18 mouse cellular contexts compared by ENCODE assay signal in genomic region chr9:34881750-34882149, GRCm38 (mm10).
DNase-seq lines count a peak whose midpoint lies in the region; ATAC-seq and TF ChIP-seq lines count a peak whose summit lies in the region.
"Had no signal": no experiment of that assay in that cellular context is flagged by ENCODE, and none has a peak within 500 bp of the region (broad histone marks: within the 10 kb centered on the region; RNA-seq: fewer than 3 reads in every experiment).

No protein-coding gene starts in this region.

- intact Hi-C loops in left cerebral cortex, postnatal 4 days (cut with DNase I), result no loop called here
- intact Hi-C loops in left cerebral cortex, adult 2 months (cut with DNase I), result no loop called here

- no peak overlapping the region for H3K4me3 ChIP-seq in cerebellum, adult 2 months (replicated peaks; ENCODE audit: insufficient read depth, low read depth, low read length)
- H3K4me3 ChIP-seq in left cerebral cortex, adult 2 months, result no peak overlapping the region
- H3K4me3 ChIP-seq in hindbrain, postnatal 0 days (ENCODE audit: low read length), result no peak overlapping the region
- H3K4me3 ChIP-seq: forebrain, embryonic 12.5 days; liver, embryonic 15.5 days had no signal

- ATAC-seq in hindbrain, postnatal 0 days, result 0 out of 2 replicates have a peak, but pooled peaks have one; percentile 46
- ATAC-seq: CD4-positive, CD25-positive, alpha-beta regulatory T cell, adult 4 months; inflammation-experienced regulatory T-cells, adult 6 months had no signal

- 14% methylated on average over 5 of the region's 5 CpGs for WGBS in cerebellum, adult 2 months
- 9% methylated on average over 5 of the region's 5 CpGs for WGBS in hindbrain, postnatal 0 days

- peak overlapping the region; percentile 73; the same call in 1 of the 2 replicates for H3K27ac ChIP-seq in cerebellum, adult 2 months (ENCODE audit: insufficient read depth, low read length)
- no peak overlapping the region for H3K27ac ChIP-seq in left cerebral cortex, adult 2 months
- no peak overlapping the region for H3K27ac ChIP-seq in hindbrain, postnatal 0 days
- H3K27ac ChIP-seq: forebrain, embryonic 12.5 days; kidney, postnatal 0 days; liver, embryonic 15.5 days had no signal

- TF ChIP-seq CTCF in cerebellum, adult 2 months (IDR thresholded peaks at IDR 0.05; ENCODE audit: borderline replicate concordance, insufficient read depth, low read depth, low read length), result no peak
- TF ChIP-seq CTCF in left cerebral cortex, adult 2 months (IDR thresholded peaks at IDR 0.05), result no peak
- no peak for TF ChIP-seq CTCF in hindbrain, postnatal 0 days (IDR thresholded peaks at IDR 0.05; ENCODE audit: low read depth)

- no peak for TF ChIP-seq POLR2A in cerebellum, adult 2 months (IDR thresholded peaks at IDR 0.05; ENCODE audit: borderline replicate concordance, insufficient read depth, low read length)

- no peaks in the 10 kb centered on the region for H3K27me3 ChIP-seq in cerebellum, adult 2 months (ENCODE audit: control insufficient read depth, insufficient read depth, low read length)
- no peaks in the 10 kb centered on the region for H3K27me3 ChIP-seq in hindbrain, postnatal 0 days (ENCODE audit: insufficient read depth, low read length)
- H3K27me3 ChIP-seq: forebrain, embryonic 12.5 days; liver, embryonic 15.5 days had no signal

- H3K4me1 ChIP-seq in cerebellum, adult 2 months (ENCODE audit: control insufficient read depth, insufficient read depth, low read length), result peaks cover 58% of the 10 kb centered on the region
- peaks cover 12% of the 10 kb centered on the region; the same call in 1 of the 2 replicates for H3K4me1 ChIP-seq in hindbrain, postnatal 0 days (ENCODE audit: insufficient read depth, low read length)
- H3K4me1 ChIP-seq: liver, embryonic 15.5 days had no signal

- no peak overlapping the region for H3K4me2 ChIP-seq in hindbrain, postnatal 0 days (ENCODE audit: low read depth, low read length)
- H3K4me2 ChIP-seq: forebrain, embryonic 12.5 days; heart, embryonic 11.5 days; liver, embryonic 15.5 days had no signal

- H3K36me3 ChIP-seq in hindbrain, postnatal 0 days (ENCODE audit: insufficient read depth, low read length), result no peaks in the 10 kb centered on the region
- H3K36me3 ChIP-seq: forebrain, embryonic 12.5 days; G1E; liver, embryonic 15.5 days had no signal

- H3K9me3 ChIP-seq in hindbrain, postnatal 0 days (ENCODE audit: low read length), result no peaks in the 10 kb centered on the region
- H3K9me3 ChIP-seq: forebrain, embryonic 12.5 days; G1E; liver, embryonic 15.5 days had no signal

- H3K9ac ChIP-seq in hindbrain, postnatal 0 days (replicated peaks; ENCODE audit: low read length), result no peak overlapping the region
- H3K9ac ChIP-seq: forebrain, embryonic 12.5 days; liver, embryonic 15.5 days had no signal

- DNase-seq in cerebellum, adult 2 months, result peak in 1 of 2 experiments; percentile 54
- DNase-seq in cerebellum, adult 11 months, result no peak
- DNase-seq in left cerebral cortex, postnatal 4 days, result peak; percentile 71
- no peak for DNase-seq in left cerebral cortex, adult 2 months (ENCODE audit: extremely low spot score in 1 of 2, low spot score in 2 of 2)
- peak; percentile 65 for DNase-seq in hindbrain, postnatal 0 days (ENCODE audit: low spot score)
- DNase-seq in lung, postnatal 36 days, result peak; percentile 49
- DNase-seq in kidney, postnatal 36 days, result no peak
- DNase-seq in kidney, adult 8-10 months, result no peak
- DNase-seq: cerebellum, adult 11-12 months; gastrocnemius, postnatal 36 days; heart, postnatal 14 days had no signal

Comparison
In these comparisons a context has a peak if more than half of its experiments do, and no peak if none do; other contexts are left out.
1. DNase-seq: peak in left cerebral cortex, postnatal 4 days (single experiment), hindbrain, postnatal 0 days (single experiment) and lung, postnatal 36 days (single experiment); none in cerebellum, adult 11 months (single experiment), left cerebral cortex, adult 2 months (0 of 2), kidney, postnatal 36 days (0 of 2) and kidney, adult 8-10 months (0 of 2).